Mouse (Mus musculus) MEL (cell line): ENCODE data around the gene Tenm3. TPM values are rescaled to one million over a fixed set of nuclear protein-coding genes. Genes with fewer than 3 reads are reported as not detected.

Source experiments
- DNase-seq: peaks from one replicate; pipeline ENCODE4 v3.0.0; 2011; ENCODE audit warnings: low read depth, low spot score
- H3K27ac ChIP-seq: 2 replicates; pipeline ENCODE4 v1.5.1; 2012; ENCODE audit warnings: low read depth, mild to moderate bottlenecking, control low read depth, low read length, moderate library complexity; ENCODE audit not compliant: control insufficient read depth
- H3K27me3 ChIP-seq, 2 experiments: fragments of 150-350 bp in 1 of 2; sonication (generic) in 1 of 2; 2 replicates each; pipeline ENCODE4 v1.6.1; 2012; ENCODE audit warnings: low read length in 2 of 2, mild to moderate bottlenecking in 2 of 2, improper control_type of control experiment in 1 of 2, moderate library complexity in 1 of 2; ENCODE audit not compliant: insufficient read depth in 2 of 2, control insufficient read depth in 1 of 2
- H3K36me3 ChIP-seq, 2 experiments: 2 replicates each; pipeline ENCODE4 v1.6.1; 2012 to 2014; ENCODE audit warnings: low read length in 2 of 2, improper control_type of control experiment in 1 of 2, inconsistent platforms in 1 of 2, mild to moderate bottlenecking in 1 of 2; ENCODE audit not compliant: insufficient read depth in 2 of 2, control insufficient read depth in 1 of 2
- H3K4me1 ChIP-seq, 2 experiments: fragments of 150-350 bp in 1 of 2; sonication (generic) in 1 of 2; 2 replicates each; pipeline ENCODE4 v1.6.1; 2012; ENCODE audit warnings: low read length in 2 of 2, improper control_type of control experiment in 1 of 2, mild to moderate bottlenecking in 1 of 2; ENCODE audit not compliant: insufficient read depth in 2 of 2, control insufficient read depth in 1 of 2
- H3K4me3 ChIP-seq, 2 experiments: fragments of 150-350 bp in 1 of 2; sonication (generic) in 1 of 2; 2 replicates each; pipeline ENCODE4 v1.5.1; 2012; ENCODE audit warnings: low read depth in 2 of 2, low read length in 2 of 2, mild to moderate bottlenecking in 2 of 2, moderate library complexity in 2 of 2, control low read depth in 1 of 2, improper control_type of control experiment in 1 of 2; ENCODE audit not compliant: control insufficient read depth in 1 of 2, insufficient read depth in 1 of 2
- H3K79me2 ChIP-seq: 2 replicates; pipeline ENCODE4 v1.6.1; 2012; ENCODE audit warnings: mild to moderate bottlenecking, low read length, moderate library complexity; ENCODE audit not compliant: control insufficient read depth, poor library complexity, insufficient read depth
- H3K9ac ChIP-seq: 2 replicates; pipeline ENCODE4 v1.6.1; 2012; ENCODE audit warnings: low read depth, mild to moderate bottlenecking, control low read depth, low read length, moderate library complexity; ENCODE audit not compliant: control insufficient read depth, poor library complexity, severe bottlenecking
- H3K9me3 ChIP-seq: fragments of 150-350 bp; sonication (generic); replicated peaks from 2 replicates; pipeline ENCODE4 v1.6.1; 2012; ENCODE audit warnings: mild to moderate bottlenecking, low read length, improper control_type of control experiment, moderate library complexity; ENCODE audit not compliant: insufficient read depth
- CHD1 ChIP-seq: IDR thresholded peaks from 2 replicates; pipeline ENCODE4 v1.6.1; 2012; ENCODE audit warnings: low read depth, mild to moderate bottlenecking, inconsistent platforms, low read length, improper control_type of control experiment
- CTCF ChIP-seq, 3 experiments: IDR thresholded peaks in 2 of 3; conservative IDR thresholded peaks in 1 of 3; 2 replicates each; pipeline ENCODE4 v1.5.1; 2011 to 2012; ENCODE audit warnings: low read length in 3 of 3, low read depth in 2 of 3, mild to moderate bottlenecking in 2 of 3, improper control_type of control experiment in 1 of 3, inconsistent platforms in 1 of 3, mixed read lengths in 1 of 3, moderate library complexity in 1 of 3; ENCODE audit not compliant: control insufficient read depth in 1 of 3, insufficient read depth in 1 of 3, poor library complexity in 1 of 3, severe bottlenecking in 1 of 3
- EP300 ChIP-seq, 2 experiments: IDR thresholded peaks; 2 replicates each; pipeline ENCODE4 v1.6.1; 2011; ENCODE audit warnings: improper control_type of control experiment in 2 of 2, low read length in 2 of 2, low read depth in 1 of 2, mild to moderate bottlenecking in 1 of 2
- GABPA ChIP-seq: IDR thresholded peaks from 2 replicates; pipeline ENCODE4 v1.6.1; 2012; ENCODE audit warnings: low read depth, mild to moderate bottlenecking, inconsistent platforms, low read length, improper control_type of control experiment, moderate library complexity
- MAFK ChIP-seq: IDR thresholded peaks from 2 replicates; pipeline ENCODE4 v1.6.1; 2011; ENCODE audit warnings: low read depth, mild to moderate bottlenecking, low read length, improper control_type of control experiment, borderline replicate concordance
- MAZ ChIP-seq: IDR thresholded peaks from 2 replicates; pipeline ENCODE4 v1.6.1; 2012; ENCODE audit warnings: low read depth, mild to moderate bottlenecking, inconsistent platforms, low read length, improper control_type of control experiment
- MEF2A ChIP-seq: IDR thresholded peaks from 2 replicates; pipeline ENCODE4 v1.6.1; 2014; ENCODE audit warnings: low read depth, mild to moderate bottlenecking, inconsistent platforms, low read length, improper control_type of control experiment; ENCODE audit not compliant: poor library complexity, insufficient replicate concordance, severe bottlenecking; ENCODE audit errors: extremely low read depth
- MXI1 ChIP-seq: IDR thresholded peaks from 2 replicates; pipeline ENCODE4 v1.6.1; 2011; ENCODE audit warnings: mild to moderate bottlenecking, low read depth, low read length, improper control_type of control experiment
- MYB ChIP-seq: IDR thresholded peaks from 2 replicates; pipeline ENCODE4 v1.6.1; 2011; ENCODE audit warnings: mild to moderate bottlenecking, low read depth, low read length, improper control_type of control experiment
- MYC ChIP-seq: IDR thresholded peaks from 2 replicates; pipeline ENCODE4 v1.6.1; 2011; ENCODE audit warnings: low read depth, mild to moderate bottlenecking, low read length, improper control_type of control experiment, moderate library complexity
- NELFE ChIP-seq: IDR thresholded peaks from 2 replicates; pipeline ENCODE4 v1.6.1; 2011; ENCODE audit warnings: low read depth, low read length, improper control_type of control experiment
- POLR2AphosphoS2 ChIP-seq: IDR thresholded peaks from 2 replicates; pipeline ENCODE4 v1.6.1; 2011; ENCODE audit warnings: low read length, improper control_type of control experiment
- RAD21 ChIP-seq: IDR thresholded peaks from 2 replicates; pipeline ENCODE4 v1.6.1; 2011; ENCODE audit warnings: mild to moderate bottlenecking, low read depth, low read length, improper control_type of control experiment
- RCOR1 ChIP-seq: IDR thresholded peaks from 2 replicates; pipeline ENCODE4 v1.6.1; 2012; ENCODE audit warnings: low read depth, mild to moderate bottlenecking, inconsistent platforms, low read length, improper control_type of control experiment
- SIN3A ChIP-seq: IDR thresholded peaks from 2 replicates; pipeline ENCODE4 v1.6.1; 2012; ENCODE audit warnings: low read length, improper control_type of control experiment, inconsistent platforms
- SMC3 ChIP-seq: IDR thresholded peaks from 2 replicates; pipeline ENCODE4 v1.6.1; 2011; ENCODE audit warnings: low read depth, low read length, improper control_type of control experiment
- TAL1 ChIP-seq: IDR thresholded peaks from 2 replicates; pipeline ENCODE4 v1.6.1; 2012; ENCODE audit warnings: mild to moderate bottlenecking, inconsistent platforms, low read length, moderate library complexity, mixed read lengths
- TCF12 ChIP-seq: IDR thresholded peaks from 2 replicates; pipeline ENCODE4 v1.6.1; 2014; ENCODE audit warnings: low read depth, mild to moderate bottlenecking, inconsistent platforms, low read length, improper control_type of control experiment, moderate library complexity
- UBTF ChIP-seq: IDR thresholded peaks from 2 replicates; pipeline ENCODE4 v1.6.1; 2012; ENCODE audit warnings: low read depth, mild to moderate bottlenecking, inconsistent platforms, low read length, improper control_type of control experiment, moderate library complexity, borderline replicate concordance; ENCODE audit not compliant: insufficient read depth
- USF1 ChIP-seq: IDR thresholded peaks from 2 replicates; pipeline ENCODE4 v1.6.1; 2014; ENCODE audit warnings: low read depth, mild to moderate bottlenecking, inconsistent platforms, low read length, improper control_type of control experiment, moderate library complexity
- ZC3H11A ChIP-seq: IDR thresholded peaks from 2 replicates; pipeline ENCODE4 v1.6.1; 2012; ENCODE audit warnings: low read depth, mild to moderate bottlenecking, inconsistent platforms, low read length, improper control_type of control experiment
- ZMIZ1 ChIP-seq: IDR thresholded peaks from 2 replicates; pipeline ENCODE4 v1.6.1; 2012; ENCODE audit warnings: low read depth, mild to moderate bottlenecking, inconsistent platforms, low read length, improper control_type of control experiment, moderate library complexity
- polyA plus RNA-seq, 2 experiments: library from polyadenylated mRNA; stranded (reverse) in 1 of 2; unstranded in 1 of 2; fragments of >175 nt in 1 of 2; fragments of >200 nt in 1 of 2; gene quantifications; 2 replicates each; pipeline versions ENCODE4 v1.2.1 to v1.2.4; 2012; ENCODE audit warnings: low replicate concordance in 2 of 2, low read depth in 1 of 2; ENCODE audit not compliant: insufficient read length in 2 of 2, insufficient read depth in 1 of 2, missing spikeins in 1 of 2
- total RNA-seq: library from RNA; depleted of rRNA; stranded (reverse); fragments of 300-350 nt; gene quantifications from 2 replicates; pipeline ENCODE4 v1.2.3, GENCODE M21; 2012

The Tenm3 gene
- total and polyA plus RNA-seq, 3 experiments: not detected

DNA sequence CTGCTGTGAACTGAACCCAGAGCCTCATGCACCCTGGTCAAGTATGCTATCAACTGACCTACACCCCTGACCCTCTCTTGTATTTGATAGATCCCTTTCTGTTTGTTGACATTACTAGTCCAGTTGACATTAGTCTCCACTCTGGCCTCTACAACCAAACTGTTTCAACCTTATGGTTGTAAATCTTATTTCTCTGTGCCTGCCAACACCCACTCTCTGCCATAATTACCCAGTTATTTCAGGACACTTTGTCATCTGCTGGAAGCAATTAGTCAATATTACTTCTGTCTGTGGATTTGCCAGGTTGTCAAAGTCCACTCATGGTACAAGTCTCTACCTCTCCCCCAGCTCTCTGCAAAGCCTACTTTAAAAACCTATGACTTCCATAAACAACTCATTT, 326.3 kb downstream of the Tenm3 start:
- Histone ChIP-seq H3K79me2 (no peaks in the 10 kb centered on the region), H3K9ac (no peak overlapping the region), H3K27me3 (no peaks in the 10 kb centered on the region), H3K27ac (no peak overlapping the region), H3K4me1 (no peaks in the 10 kb centered on the region), H3K36me3 (no peaks in the 10 kb centered on the region), H3K9me3 (no peaks in the 10 kb centered on the region), H3K4me3 (no peak overlapping the region)
- no peak for DNase-seq
- TF ChIP-seq GABPA (no peak), ZC3H11A (no peak), MAFK (no peak), RCOR1 (no peak), MXI1 (no peak), MYC (no peak), CHD1 (no peak), SMC3 (no peak), EP300 (IDR thresholded peaks at IDR 0.05; ENCODE audit: low read depth in 1 of 2, low read length in 2 of 2) (no peak), UBTF (no peak), TAL1 (no peak), SIN3A (no peak), ZMIZ1 (no peak)

DNA sequence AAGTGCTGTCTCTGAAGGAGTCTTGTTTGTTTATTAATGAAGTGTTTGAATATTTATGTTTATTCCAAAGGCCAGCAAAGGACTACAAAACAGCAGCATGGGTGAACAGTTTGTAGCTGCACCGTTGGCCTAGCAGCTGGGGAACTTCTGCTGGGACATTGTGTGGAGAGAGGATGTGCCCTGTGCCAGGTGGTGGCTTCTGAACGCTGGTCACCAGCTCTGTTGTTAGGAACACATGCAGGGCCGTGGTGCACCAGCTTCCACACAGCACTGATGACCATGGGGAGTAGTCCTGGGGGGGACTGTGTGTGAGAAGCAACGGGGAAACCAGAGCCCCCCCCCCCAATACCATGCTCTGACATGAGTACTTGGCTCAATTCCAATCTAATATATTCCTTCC, 329.5 kb downstream of the Tenm3 start:
- H3K36me3 ChIP-seq: no peaks in the 10 kb centered on the region
- no peak overlapping the region for H3K27ac ChIP-seq
- DNase-seq: no peak
- no peak overlapping the region for H3K4me3 ChIP-seq
- H3K9ac ChIP-seq: no peak overlapping the region
- no peaks in the 10 kb centered on the region for H3K27me3 ChIP-seq
- no peaks in the 10 kb centered on the region for H3K9me3 ChIP-seq
- no peak for TF ChIP-seq MYB
- TF ChIP-seq POLR2AphosphoS2: no peak
- TF ChIP-seq MEF2A: no peak
- TF ChIP-seq RAD21: no peak
- TF ChIP-seq RCOR1: no peak
- TF ChIP-seq TCF12: no peak
- TF ChIP-seq CHD1: no peak
- no peak for TF ChIP-seq NELFE
- no peak for TF ChIP-seq CTCF (IDR thresholded peaks at IDR 0.05 in 2 of 3, conservative IDR thresholded peaks at IDR 0.05 in 1 of 3; ENCODE audit: control insufficient read depth in 1 of 3, insufficient read depth in 1 of 3, low read depth in 2 of 3, low read length in 3 of 3, poor library complexity in 1 of 3, severe bottlenecking in 1 of 3)
- no peak for TF ChIP-seq ZC3H11A
- TF ChIP-seq MAZ: no peak
- TF ChIP-seq USF1: no peak
- TF ChIP-seq MXI1: no peak
- H3K79me2 ChIP-seq: no peaks in the 10 kb centered on the region
- H3K4me1 ChIP-seq: no peaks in the 10 kb centered on the region
